In the genomic region with DNA sequence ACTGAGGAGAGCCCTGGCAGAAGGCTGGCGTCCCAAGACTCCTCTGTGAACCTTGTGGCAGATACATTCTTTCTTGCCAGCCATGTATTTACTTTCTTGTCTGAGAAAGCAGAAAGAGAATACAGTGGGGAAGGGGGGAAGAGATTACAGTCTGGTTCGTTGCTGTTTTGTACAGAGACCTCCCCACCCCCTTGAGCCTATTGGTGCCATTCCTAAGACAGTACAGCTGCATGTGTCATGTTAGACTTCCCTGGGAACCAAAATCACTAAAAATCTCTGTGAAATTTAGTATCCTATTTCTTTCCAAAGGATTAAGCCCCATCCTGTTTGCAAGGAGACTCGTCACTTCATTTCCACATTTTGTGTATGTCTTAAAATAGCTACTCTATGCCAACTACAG, we compare ENCODE assay signal across 20 mouse cellular contexts.
"Had no signal": no experiment of that assay in that cellular context is flagged by ENCODE, and none has a peak within 500 bp of the region (broad histone marks: within the 10 kb centered on the region; RNA-seq: fewer than 3 reads in every experiment).

No protein-coding gene starts in this region.

- H3K4me3 ChIP-seq: intestine, embryonic 15.5 days; kidney, embryonic 15.5 days; left cerebral cortex, adult 2 months; limb, embryonic 12.5 days; liver, embryonic 13.5 days; myocyte; neural tube, embryonic 13.5 days; stomach, embryonic 15.5 days had no signal

- H3K9ac ChIP-seq: intestine, embryonic 15.5 days; kidney, embryonic 15.5 days; limb, embryonic 12.5 days; liver, embryonic 13.5 days; neural tube, embryonic 13.5 days; stomach, embryonic 15.5 days had no signal

- H3K9me3 ChIP-seq: intestine, embryonic 15.5 days; kidney, embryonic 15.5 days; limb, embryonic 12.5 days; liver, embryonic 13.5 days; neural tube, embryonic 13.5 days; stomach, embryonic 15.5 days had no signal

- H3K27me3 ChIP-seq: intestine, embryonic 15.5 days; kidney, embryonic 15.5 days; limb, embryonic 12.5 days; liver, embryonic 13.5 days; neural tube, embryonic 13.5 days; stomach, embryonic 15.5 days had no signal

- H3K4me2 ChIP-seq: intestine, embryonic 15.5 days; kidney, embryonic 15.5 days; limb, embryonic 12.5 days; liver, embryonic 13.5 days; neural tube, embryonic 13.5 days; stomach, embryonic 15.5 days had no signal

- H3K4me1 ChIP-seq: intestine, embryonic 15.5 days; limb, embryonic 12.5 days; liver, embryonic 13.5 days; stomach, embryonic 15.5 days had no signal

- H3K36me3 ChIP-seq: intestine, embryonic 15.5 days; kidney, embryonic 15.5 days; limb, embryonic 12.5 days; liver, embryonic 13.5 days; neural tube, embryonic 13.5 days; stomach, embryonic 15.5 days had no signal

- DNase-seq: kidney, adult 11 months; kidney, adult 8-10 months; kidney, postnatal 10 days; kidney, postnatal 36 days; layer of hippocampus, postnatal 36 days; liver, embryonic 13.5 days; lung, adult 2 months; lung, postnatal 14 days; lung, postnatal 4 days; retina, postnatal 1 day; right cerebral cortex, postnatal 25 days; spleen, adult 18-20 months; thymus, postnatal 25 days had no signal

- ATAC-seq: intestine, embryonic 15.5 days had no signal

- H3K27ac ChIP-seq: intestine, embryonic 15.5 days; kidney, embryonic 15.5 days; left cerebral cortex, adult 2 months; limb, embryonic 12.5 days; liver, embryonic 13.5 days; stomach, embryonic 15.5 days had no signal
